Mouse (Mus musculus) testis, postnatal 14 days (tissue): ENCODE results near the gene Sorl1.

Experiments used
- DNase-seq: peaks from one replicate; pipeline ENCODE4 v3.0.0; 2021; ENCODE audit warnings: low spot score

Gene Sorl1

DNA sequence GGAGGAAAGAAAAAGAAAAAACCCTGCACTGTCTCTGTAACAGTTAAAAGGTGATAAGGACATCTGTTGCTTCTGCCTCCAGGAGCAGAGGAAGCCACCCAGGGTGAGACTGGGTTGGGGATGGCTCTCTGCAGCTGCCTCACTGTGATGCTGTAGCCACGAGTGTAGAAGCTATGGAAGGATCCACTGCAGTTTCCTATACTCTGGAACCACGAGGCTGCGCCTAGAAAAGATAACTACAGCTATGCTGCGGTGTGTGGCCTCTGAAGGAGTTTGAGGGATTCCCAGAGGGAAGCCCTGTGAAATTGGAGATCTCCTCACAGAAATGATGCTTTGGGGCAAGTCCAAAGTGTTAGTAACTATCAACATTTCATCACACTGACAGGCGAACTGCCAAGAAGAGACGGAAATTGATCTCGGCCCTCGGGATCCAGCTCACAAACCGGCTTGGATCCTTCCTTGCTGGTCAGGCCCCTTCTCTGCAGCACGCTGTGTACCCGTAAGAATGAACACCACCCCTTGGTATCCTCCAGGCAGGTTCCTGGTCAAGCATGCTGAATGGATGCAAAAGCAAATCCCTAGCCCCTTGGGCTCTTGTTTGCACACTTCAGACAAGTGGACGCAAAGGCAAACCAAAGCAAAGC is 71.3 kb downstream of the Sorl1 start:
- DNase-seq, result peak; percentile 11

DNA sequence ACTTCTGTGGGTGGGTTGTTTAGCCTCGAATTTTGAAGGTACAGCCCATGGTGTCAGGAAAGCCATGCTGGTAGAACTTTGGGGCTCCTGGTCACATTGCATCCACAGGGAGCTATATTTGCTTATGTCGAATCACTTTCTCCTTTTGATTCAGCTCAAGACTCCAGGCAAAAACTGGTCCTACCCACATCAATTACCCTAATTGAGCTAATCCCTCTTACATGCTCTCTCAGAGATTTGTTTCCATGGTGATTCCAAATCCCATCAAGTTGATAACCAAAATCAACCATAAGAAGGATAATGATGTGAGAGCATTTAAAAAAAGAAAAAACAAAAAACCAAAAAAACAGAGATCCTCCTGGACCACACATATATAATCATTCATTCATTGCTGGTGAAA is 75.6 kb downstream of the Sorl1 start:
- no peak for DNase-seq

DNA sequence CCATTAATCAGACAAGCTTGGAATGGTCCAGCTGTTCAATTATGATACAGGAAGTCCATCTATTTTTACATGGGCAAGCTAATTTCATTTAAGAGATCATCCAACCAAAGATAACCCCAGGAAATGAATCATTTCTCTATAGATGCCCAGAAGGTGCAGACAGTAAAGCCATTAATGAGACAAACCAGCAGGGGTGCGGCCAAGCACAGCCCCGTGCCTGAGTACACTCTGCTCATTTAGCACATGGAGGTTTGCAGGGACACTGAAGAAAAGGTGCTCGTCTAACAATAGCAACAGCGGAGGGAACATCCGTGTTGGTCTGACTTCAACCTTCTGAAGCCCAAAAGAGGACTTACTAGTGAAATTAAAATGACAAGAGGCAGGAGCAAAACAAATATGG is 76.3 kb downstream of the Sorl1 start:
- DNase-seq, result no peak

DNA sequence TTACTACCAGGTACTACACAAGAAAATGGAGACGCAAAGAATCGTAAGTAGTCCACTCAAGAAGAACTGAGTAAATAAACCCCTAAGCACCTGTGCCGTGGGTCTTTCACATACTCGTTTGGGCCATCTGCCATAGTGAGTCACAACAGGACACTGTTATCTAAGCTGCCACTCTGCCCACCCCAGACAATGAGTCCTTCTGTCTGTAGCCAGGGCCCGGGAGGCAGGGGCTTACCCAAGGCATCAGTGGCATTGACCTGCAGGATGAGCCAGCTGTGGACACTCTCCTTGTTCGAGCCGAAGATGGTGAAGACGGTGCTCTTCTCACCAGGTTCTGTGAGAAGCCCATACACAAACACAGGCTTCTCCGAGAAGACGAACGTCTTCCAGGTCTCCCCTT is 77.8 kb downstream of the Sorl1 start:
- DNase-seq, result no peak

DNA sequence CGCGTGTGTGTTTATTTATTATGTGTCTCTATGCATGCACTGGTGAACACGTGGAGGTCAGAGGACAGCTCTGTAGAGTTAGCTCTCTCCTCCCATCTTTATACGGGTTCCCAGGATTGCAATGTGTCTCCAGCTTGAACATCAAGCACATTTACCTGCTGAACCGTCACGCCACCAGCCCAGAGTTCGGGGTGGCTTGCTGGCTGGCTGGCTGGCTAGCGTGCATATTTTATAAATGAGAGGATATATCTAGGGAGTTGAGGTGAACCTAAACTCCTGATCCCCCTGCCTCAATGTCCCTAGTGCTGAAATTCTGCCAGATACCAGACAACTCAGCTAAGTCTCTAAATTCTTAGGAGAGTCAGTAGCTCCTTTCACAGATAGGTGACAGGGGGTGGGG is 79.4 kb downstream of the Sorl1 start:
- DNase-seq, result no peak

DNA sequence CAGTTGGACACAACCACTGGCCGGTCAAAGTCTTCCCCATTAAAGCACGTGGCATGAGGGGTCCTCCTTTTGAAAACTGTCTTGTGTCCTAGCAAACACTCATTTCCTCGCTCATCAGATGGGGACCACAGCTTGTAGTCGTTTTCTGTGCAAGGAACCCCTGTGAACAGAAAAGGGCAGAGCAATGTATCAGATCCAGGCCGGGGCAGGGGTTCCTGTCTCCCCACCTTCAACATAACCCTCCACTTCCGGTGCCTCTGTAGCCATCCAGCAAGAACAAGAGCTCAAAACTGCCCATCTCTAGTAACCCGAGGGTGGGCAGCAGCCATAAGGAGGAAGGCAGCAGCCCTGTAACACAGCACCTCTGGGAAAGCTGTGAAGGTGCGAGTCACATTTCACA is 80.2 kb downstream of the Sorl1 start:
- no peak for DNase-seq

DNA sequence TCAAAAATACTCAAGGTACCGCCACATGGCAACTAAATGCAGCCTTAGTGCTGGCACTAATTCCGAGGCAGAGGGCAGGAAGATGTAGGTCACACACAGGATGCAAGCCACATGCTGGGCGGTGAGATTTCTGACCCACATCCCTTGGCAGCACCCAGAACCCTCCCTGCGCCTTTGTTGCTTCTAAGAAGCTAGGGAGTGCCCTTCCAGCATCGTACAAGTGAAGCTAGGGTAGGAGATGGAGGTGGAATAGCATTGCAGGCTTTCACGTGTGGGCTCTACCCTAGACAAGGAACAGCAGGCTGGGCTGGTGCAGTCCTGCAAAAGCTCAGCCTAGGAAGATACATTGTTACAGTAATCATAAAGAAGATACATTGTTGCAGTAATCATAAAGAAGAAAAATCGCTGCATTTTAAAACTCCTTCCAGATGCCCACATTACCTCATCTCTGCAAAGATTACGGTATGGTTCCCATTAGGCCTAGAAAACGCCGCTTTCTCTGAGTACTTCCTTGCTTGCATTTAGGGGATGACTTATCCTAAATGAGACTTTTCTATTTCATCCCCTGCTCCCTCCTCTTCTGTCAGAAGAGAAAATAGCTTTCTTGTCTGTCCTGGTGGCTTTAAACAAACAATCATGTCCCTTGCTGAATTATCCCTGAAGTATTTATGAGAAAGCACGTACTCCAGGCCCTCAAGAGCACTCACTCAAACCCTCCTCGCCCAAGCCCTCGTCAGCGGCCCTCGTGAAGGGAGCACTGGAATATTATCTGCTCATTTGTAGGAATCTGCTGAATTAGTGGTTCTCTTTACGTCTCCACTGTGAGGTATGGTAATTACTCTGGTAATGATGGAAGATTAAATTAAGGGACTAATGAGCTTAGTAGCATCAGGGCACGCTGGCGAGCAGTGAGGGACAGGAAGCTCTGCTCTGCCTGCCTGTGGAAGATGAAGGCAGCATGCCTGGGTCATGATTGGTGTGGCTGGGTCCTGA is 84.8 kb downstream of the Sorl1 start:
- DNase-seq, result peak; percentile 30

DNA sequence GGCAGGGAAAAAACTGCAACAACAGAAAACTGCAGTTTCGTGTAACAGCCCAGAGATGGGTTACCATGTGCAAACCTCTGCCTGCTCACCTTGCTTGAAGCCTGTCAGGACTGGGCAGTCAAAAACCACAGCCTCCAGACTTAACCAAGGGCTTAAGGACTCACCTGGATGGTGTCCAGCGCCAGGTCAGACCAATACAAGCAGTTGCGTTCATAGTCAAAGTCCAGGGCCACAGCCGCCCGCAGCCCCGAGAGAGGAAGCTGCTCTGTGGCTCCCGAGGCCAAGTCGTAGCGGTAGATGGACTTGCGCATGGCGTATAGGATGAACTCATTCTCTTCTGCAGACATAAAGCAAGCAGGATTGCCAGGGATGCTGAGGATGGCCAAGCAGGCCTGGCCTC is 87.2 kb downstream of the Sorl1 start:
- DNase-seq, result no peak

DNA sequence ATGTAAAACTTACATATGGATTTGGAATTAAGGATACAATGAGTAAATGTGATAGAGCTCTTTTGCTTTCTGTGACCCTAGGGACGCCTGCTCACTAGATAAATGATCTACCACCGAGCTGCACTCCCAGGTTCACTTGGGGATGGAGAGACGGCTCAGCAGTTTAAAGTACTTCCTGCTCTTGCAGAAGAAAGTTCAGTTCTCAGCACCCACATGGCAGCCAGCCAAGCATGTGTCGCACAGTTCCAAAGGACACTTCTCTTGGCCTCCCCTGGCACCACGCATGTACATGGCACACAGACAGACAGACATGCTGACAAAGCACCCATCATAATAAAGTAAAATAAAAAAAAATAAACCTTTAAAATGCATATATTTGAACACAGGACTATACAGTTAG is 88.1 kb downstream of the Sorl1 start:
- no peak for DNase-seq

DNA sequence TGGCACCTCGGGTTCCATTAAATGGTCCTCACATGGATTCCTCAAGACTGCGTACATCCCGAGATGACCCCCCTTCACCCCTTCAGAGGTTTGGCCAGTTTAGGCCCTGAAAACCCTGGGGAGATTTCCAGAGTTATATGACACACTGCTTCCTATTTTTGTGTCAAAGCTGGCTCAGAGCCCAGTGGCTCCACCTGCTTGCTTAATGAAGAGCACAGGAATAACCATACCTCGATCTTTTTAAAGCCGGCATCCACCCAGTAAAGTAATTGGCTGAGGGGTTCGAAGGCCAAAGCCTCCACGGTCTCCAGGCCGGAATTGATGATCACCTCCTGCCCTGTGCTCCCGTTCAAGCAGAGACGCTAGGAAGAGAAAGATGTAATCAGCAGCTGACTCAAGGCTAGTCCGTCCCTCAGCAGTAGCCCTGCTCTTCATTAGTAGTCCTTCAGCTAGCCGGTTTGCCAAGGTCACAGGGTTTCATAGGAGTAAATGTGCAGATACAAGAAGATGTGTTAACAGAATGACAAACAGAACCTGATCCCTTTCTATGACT is 88.8 kb downstream of the Sorl1 start:
- no peak for DNase-seq

DNA sequence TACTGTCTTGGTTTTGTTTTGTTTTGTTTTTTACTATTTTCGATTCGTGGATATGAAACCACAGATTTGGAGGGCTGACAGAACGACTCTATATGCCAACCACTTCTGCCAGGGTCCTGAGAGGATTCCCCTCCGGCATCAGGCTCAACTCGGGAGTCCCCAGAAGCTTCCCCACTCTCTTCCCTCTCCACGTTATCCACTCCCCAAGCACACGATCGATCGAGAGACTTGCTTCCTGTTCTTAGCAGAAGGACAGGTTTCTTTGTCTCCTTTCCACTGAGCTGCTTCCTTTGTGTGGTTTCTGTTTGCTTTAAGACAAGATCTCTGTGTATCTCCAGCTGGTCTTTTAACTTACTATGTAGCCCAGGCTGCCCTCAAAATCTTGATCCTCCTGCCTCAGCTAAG is 90.0 kb downstream of the Sorl1 start:
- no peak for DNase-seq

DNA sequence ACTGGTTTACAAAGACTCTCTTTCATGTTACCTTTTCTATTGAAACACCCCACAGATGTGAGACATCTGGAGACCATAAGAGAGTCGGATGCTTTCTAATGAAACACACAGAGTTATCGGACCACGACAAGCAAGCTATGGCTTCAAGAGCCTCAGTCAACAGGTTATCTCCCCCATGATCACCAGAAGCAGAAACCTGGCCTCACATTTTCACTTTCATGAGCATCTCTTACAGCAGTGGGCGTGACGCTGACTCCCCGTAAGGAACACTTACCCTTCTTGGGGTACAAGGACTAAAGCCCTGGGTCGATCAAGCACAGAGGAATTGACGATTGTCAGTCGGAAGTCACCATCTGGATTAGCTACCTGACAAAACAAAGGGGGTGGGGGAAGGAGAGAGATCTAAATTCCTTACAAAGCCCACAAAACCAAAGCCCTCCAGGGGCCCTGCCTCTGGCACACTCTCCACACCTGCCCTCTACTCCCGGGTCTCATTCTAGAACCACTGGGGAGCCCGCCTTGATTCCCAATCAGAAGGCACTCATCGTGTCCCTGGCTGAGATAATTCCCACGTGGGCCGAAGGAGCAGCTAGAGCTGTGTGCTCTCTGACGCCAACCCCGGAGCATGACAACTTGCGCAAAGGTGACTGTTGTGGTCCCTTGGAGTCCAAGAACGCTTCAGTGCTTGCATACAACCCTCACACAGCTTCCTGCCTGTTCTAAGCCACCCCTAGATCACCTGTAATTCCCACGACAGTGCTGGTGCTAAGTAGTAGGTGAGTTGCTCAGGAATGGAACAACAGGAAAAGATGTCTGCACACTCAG is 90.6 kb downstream of the Sorl1 start:
- DNase-seq, result no peak

DNA sequence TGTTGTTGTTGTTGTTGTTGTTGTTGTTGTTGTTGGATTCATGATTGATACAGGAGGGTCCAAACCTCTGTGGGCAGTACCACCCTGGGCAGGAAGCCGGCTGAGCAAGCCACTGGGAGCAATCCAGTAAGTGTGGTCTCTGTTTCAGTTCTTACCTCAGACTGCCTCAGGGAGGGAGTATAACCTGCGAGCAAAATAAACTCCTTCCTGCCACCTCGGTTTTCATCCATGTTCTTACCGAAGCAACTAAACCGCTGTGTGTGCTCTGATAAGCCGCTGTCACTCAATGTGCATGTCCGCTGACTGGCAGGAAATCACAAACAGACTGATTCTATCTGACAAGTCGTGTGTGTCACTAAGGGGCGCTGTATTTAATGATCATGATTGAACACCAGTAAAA is 91.7 kb downstream of the Sorl1 start:
- DNase-seq, result no peak

DNA sequence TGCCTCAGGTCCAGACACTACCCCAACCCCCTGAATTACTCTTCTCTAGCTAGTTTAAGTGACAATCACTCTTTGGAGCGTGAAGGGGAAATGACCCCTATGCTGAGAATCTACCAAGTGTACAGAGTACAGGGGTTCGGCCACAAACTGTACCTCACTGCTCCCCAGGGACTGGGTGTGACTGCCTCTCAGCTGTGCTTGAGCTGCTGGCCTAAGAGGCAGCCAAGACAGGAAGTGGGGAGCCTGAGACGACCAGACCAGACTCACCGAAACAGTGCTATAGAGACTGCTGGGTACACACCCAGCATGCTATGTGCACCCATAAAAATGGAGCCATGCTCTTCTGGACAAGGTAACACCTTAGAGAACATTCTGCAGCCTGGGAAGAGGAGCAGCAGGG is 95.3 kb downstream of the Sorl1 start:
- DNase-seq, result no peak

DNA sequence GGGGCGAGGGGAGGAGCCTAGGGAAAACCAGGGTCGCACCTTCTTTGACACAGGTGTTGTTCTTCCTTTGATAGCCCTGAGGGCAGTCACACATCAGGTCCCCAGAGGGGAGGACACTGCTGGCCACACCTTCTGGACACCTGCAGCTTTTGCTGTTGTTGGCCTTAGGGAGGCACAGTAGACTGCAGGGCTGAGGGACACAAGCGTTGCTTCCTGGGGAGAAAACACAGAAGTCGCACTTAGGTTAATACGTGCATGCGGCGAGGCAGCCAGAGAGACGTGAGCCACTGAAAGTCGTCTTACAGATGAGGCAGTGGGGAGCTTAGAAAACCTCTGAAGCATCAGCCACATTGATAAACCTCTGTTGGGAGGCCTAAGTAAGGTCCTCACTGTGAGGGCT is 99.8 kb downstream of the Sorl1 start:
- no peak for DNase-seq

DNA sequence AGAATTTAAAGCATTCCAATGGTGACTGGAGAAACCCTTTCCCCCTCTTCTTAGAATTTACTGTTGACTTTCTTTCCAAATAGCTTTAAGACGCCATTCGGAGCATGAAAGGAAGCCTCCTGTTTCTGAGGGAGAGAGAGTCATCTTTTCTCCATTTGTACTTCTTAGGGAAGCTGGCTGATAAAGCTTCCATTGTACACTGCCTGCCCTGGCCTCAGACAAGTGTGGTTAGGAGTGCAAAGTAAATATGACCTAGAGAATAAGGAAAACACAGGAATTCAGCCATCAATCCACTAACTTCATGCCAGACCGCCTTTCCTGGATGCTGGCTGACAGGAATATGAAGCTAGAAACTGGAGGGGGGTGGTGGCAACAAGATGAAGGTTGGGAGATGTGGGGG is 100.7 kb downstream of the Sorl1 start:
- no peak for DNase-seq

DNA sequence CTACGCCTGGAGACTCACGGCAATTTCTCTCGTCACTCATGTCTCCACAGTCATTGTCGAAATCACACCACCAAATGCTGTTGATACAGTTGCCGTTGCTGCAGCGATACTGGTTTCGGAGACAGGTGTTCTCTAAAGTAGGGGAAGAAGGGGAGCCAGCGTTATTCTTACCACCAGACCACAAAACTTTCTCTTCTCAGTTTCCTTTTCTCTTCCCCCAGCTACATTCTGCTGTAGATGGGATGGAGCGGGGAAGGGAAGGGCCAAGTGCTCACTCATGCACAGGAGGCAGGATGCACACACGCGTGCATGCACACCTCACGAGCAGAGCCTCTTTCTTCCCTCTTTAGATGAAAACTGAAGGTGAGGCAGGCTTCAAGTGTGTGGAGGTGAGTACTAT is 101.8 kb downstream of the Sorl1 start:
- no peak for DNase-seq

DNA sequence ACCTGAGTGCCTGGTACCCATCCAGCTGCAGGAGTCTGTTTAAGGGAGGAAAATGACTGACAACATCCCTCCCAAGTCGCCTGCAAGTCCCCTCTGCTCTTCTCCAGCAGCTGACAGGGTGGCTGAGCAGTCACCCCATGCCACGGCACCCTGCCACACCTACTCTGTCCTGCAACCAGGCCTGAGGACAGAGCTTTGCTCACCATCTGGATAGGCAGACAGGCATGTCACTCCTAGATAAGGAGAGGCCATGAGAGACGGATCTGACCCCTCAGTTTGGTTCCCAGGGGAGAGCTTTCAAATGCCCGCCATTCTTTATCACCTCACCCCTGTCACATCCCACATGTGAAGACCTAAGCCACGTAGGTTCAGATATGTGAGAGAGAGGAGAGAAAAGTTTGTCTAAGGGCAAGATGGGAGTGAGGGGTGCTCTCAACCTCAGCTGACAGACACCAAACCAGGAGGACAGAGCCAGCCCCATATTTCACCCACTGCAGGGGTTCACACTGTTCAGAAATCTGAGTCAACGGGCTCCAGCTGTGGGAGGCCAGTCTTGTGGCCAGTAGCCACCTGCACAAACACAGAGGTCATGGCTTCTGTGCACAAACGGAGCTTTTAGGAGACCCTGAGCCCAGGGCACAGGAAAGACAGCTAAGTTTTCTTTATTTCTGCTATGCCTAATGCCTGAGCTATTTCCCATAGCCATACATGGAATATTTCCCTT is 104.6 kb downstream of the Sorl1 start:
- no peak for DNase-seq

DNA sequence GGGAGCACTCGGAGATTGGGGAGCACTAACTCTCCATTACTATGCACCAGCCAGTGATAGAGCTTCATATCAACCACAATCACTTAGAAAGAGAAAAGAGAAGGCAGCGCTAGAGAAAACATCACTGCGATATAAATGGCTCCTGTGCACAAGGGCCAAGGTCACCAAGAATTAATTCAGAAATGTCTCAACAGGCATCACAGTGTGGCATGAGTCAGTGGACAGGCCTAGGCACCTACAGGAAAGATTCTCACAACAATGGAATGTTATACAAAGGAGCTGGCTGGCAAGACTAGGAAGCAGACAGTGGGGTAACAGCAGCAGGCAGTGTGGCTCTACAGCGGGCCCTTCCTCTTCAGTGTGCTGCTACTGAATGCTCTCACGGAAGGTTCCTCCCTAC is 115.6 kb downstream of the Sorl1 start:
- DNase-seq, result no peak

DNA sequence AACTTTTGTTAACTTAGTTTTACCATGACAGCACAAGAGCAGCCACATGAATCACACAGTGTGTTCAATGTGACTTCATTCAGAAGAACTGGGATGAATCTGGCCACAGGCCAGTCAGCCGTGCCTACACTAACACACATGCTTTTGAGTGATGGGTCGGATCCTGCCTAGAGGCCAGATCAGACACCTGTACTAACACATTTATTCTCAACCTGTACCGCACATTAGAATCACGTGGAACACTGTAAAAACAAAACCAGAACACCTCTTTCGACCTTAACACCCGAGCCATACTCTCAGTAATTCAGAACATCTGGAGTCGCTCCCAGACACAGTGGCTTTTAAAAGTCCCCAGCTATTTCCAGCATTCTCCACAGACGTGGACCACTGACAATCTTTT is 119.0 kb downstream of the Sorl1 start:
- no peak for DNase-seq

DNA sequence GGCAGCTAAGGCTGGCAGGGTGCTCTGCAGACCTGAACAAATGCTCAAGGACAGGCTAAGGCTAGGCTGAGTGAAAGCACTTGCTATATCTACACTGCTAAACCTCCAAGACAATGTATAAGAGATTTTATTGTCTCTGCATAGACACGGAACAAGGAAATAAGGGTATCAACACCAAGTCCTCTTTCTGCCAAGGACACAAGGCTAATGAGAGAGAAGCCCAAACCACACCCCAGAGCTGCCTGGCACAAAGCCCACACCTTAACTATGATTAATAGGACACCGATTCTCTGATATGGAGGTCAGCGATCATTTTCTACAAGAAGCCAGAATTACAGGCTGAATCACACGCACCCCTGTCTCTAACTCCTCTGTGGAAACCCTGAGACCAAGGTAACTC is 120.0 kb downstream of the Sorl1 start:
- no peak for DNase-seq
